Mouse (Mus musculus) MEL (cell line): Measurements from ENCODE around the gene Rnf149.

Experiments used
- CHD1 ChIP-seq: IDR thresholded peaks from 2 replicates; pipeline ENCODE4 v1.6.1; 2012; ENCODE audit warnings: low read depth, mild to moderate bottlenecking, inconsistent platforms, low read length, improper control_type of control experiment
- CTCF ChIP-seq, 3 experiments: IDR thresholded peaks in 2 of 3; conservative IDR thresholded peaks in 1 of 3; 2 replicates each; pipeline ENCODE4 v1.5.1; 2011 to 2012; ENCODE audit warnings: low read length in 3 of 3, low read depth in 2 of 3, mild to moderate bottlenecking in 2 of 3, improper control_type of control experiment in 1 of 3, inconsistent platforms in 1 of 3, mixed read lengths in 1 of 3, moderate library complexity in 1 of 3; ENCODE audit not compliant: control insufficient read depth in 1 of 3, insufficient read depth in 1 of 3, poor library complexity in 1 of 3, severe bottlenecking in 1 of 3
- EP300 ChIP-seq, 2 experiments: IDR thresholded peaks; 2 replicates each; pipeline ENCODE4 v1.6.1; 2011; ENCODE audit warnings: improper control_type of control experiment in 2 of 2, low read length in 2 of 2, low read depth in 1 of 2, mild to moderate bottlenecking in 1 of 2
- KAT2A ChIP-seq: conservative IDR thresholded peaks from 2 replicates; pipeline ENCODE4 v1.6.1; 2012; ENCODE audit warnings: low read depth, low read length, improper control_type of control experiment, inconsistent platforms
- MAFK ChIP-seq: IDR thresholded peaks from 2 replicates; pipeline ENCODE4 v1.6.1; 2011; ENCODE audit warnings: low read depth, mild to moderate bottlenecking, low read length, improper control_type of control experiment, borderline replicate concordance
- MAZ ChIP-seq: IDR thresholded peaks from 2 replicates; pipeline ENCODE4 v1.6.1; 2012; ENCODE audit warnings: low read depth, mild to moderate bottlenecking, inconsistent platforms, low read length, improper control_type of control experiment
- POLR2A ChIP-seq, 2 experiments: IDR thresholded peaks; 2 replicates each; pipeline ENCODE4 v1.6.1; 2011 to 2012; ENCODE audit warnings: low read length in 2 of 2, mild to moderate bottlenecking in 2 of 2, control low read depth in 1 of 2, improper control_type of control experiment in 1 of 2, low read depth in 1 of 2, moderate library complexity in 1 of 2; ENCODE audit not compliant: control insufficient read depth in 1 of 2, insufficient read depth in 1 of 2, poor library complexity in 1 of 2
- SMC3 ChIP-seq: IDR thresholded peaks from 2 replicates; pipeline ENCODE4 v1.6.1; 2011; ENCODE audit warnings: low read depth, low read length, improper control_type of control experiment
- TBP ChIP-seq: IDR thresholded peaks from 2 replicates; pipeline ENCODE4 v1.8.0; 2011; ENCODE audit warnings: low read depth, low read length, improper control_type of control experiment
- USF1 ChIP-seq: IDR thresholded peaks from 2 replicates; pipeline ENCODE4 v1.6.1; 2014; ENCODE audit warnings: low read depth, mild to moderate bottlenecking, inconsistent platforms, low read length, improper control_type of control experiment, moderate library complexity
- USF2 ChIP-seq, 2 experiments: IDR thresholded peaks; 2 replicates each; pipeline ENCODE4 v1.6.1; 2011 to 2012; ENCODE audit warnings: improper control_type of control experiment in 2 of 2, low read length in 2 of 2, borderline replicate concordance in 1 of 2, inconsistent platforms in 1 of 2, low read depth in 1 of 2, mild to moderate bottlenecking in 1 of 2; ENCODE audit not compliant: insufficient read depth in 1 of 2
- ZC3H11A ChIP-seq: IDR thresholded peaks from 2 replicates; pipeline ENCODE4 v1.6.1; 2012; ENCODE audit warnings: low read depth, mild to moderate bottlenecking, inconsistent platforms, low read length, improper control_type of control experiment

DNA sequence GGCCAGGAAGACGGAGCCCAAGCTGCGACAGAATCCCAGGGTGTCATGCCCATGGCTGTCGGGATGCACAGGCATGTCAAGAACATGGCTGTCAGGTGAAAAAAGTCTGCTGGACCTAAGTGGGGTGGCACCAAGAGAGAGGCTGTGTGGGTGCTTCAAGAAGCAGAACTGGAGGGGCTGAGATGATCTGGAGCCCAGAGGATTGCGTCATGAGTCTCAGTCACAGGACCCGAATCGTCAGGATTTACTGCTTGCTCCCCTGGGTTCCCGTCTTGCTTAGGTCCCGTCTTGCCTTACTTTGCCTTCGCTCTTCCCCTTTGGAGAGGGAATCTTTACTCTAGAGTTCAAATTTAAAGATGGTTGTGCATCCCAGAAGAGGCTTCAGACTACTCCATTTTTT, 6.0 kb upstream of the Rnf149 start:
- TF ChIP-seq USF1 (no peak), MAFK (no peak), CTCF (IDR thresholded peaks at IDR 0.05 in 2 of 3, conservative IDR thresholded peaks at IDR 0.05 in 1 of 3; ENCODE audit: control insufficient read depth in 1 of 3, insufficient read depth in 1 of 3, low read depth in 2 of 3, low read length in 3 of 3, poor library complexity in 1 of 3, severe bottlenecking in 1 of 3) (no peak), KAT2A (no peak), MAZ (no peak), SMC3 (no peak), EP300 (IDR thresholded peaks at IDR 0.05; ENCODE audit: low read depth in 1 of 2, low read length in 2 of 2) (no peak), ZC3H11A (no peak), TBP (no peak), CHD1 (no peak), POLR2A (IDR thresholded peaks at IDR 0.05; ENCODE audit: control insufficient read depth in 1 of 2, insufficient read depth in 1 of 2, low read depth in 1 of 2, low read length in 2 of 2, poor library complexity in 1 of 2) (no peak), USF2 (IDR thresholded peaks at IDR 0.05; ENCODE audit: borderline replicate concordance in 1 of 2, insufficient read depth in 1 of 2, low read depth in 1 of 2, low read length in 2 of 2) (no peak)
